Mouse (Mus musculus): ENCODE measurements around the gene Gbx2. TPM values are rescaled to one million over a fixed set of nuclear protein-coding genes. Genes with fewer than 3 reads are reported as not detected.

Gbx2 gene
- polyA plus RNA-seq, 1 experiment = 0.05 TPM

GRCm38 (mm10) chr1:89935493-89936348 lies 4.7 kb upstream of the Gbx2 start:
- no peak for DNase-seq (ENCODE audit: low read depth)

- no peak for DNase-seq (ENCODE audit: low read depth)
These were observed 3.6 kb upstream of the Gbx2 start for GRCm38 (mm10) chr1:89934316-89935260.

- no peak for DNase-seq (ENCODE audit: low read depth)
These were observed 2.8 kb upstream of the Gbx2 start for GRCm38 (mm10) chr1:89933786-89934185.

- DNase-seq (ENCODE audit: low read depth) = no peak
These were observed 2.0 kb upstream of the Gbx2 start for GRCm38 (mm10) chr1:89933028-89933427.

GRCm38 (mm10) chr1:89932616-89933015 lies 1.6 kb upstream of the Gbx2 start:
- no peak for DNase-seq (ENCODE audit: low read depth)

- DNase-seq (ENCODE audit: low read depth) = no peak
These were observed 1.0 kb upstream of the Gbx2 start for GRCm38 (mm10) chr1:89932021-89932423.

- no peak for DNase-seq (ENCODE audit: low read depth)
These were observed 428 bp downstream of the Gbx2 start for GRCm38 (mm10) chr1:89930551-89930950.

- DNase-seq (ENCODE audit: low read depth) = no peak
These were observed 1.1 kb downstream of the Gbx2 start for GRCm38 (mm10) chr1:89929721-89930505.

GRCm38 (mm10) chr1:89929181-89929580 lies 1.8 kb downstream of the Gbx2 start:
- no peak for DNase-seq (ENCODE audit: low read depth)

- DNase-seq (ENCODE audit: low read depth) = no peak
These were observed 2.3 kb downstream of the Gbx2 start for GRCm38 (mm10) chr1:89928676-89929075.

GRCm38 (mm10) chr1:89927061-89927661 lies 3.8 kb downstream of the Gbx2 start:
- DNase-seq (ENCODE audit: low read depth) = no peak

GRCm38 (mm10) chr1:89926583-89927060 lies 4.4 kb downstream of the Gbx2 start:
- no peak for DNase-seq (ENCODE audit: low read depth)

- no peak for DNase-seq (ENCODE audit: low read depth)
These were observed 5.3 kb downstream of the Gbx2 start for GRCm38 (mm10) chr1:89925501-89926190.

- DNase-seq (ENCODE audit: low read depth) = no peak
These were observed 7.3 kb downstream of the Gbx2 start for GRCm38 (mm10) chr1:89923642-89924020.

GRCm38 (mm10) chr1:89922883-89923641 lies 7.9 kb downstream of the Gbx2 start:
- no peak for DNase-seq (ENCODE audit: low read depth)

GRCm38 (mm10) chr1:89922282-89922681 lies 8.7 kb downstream of the Gbx2 start:
- DNase-seq (ENCODE audit: low read depth) = no peak

GRCm38 (mm10) chr1:89921806-89922205 lies 9.2 kb downstream of the Gbx2 start:
- no peak for DNase-seq (ENCODE audit: low read depth)

GRCm38 (mm10) chr1:89919206-89919605 lies 11.8 kb downstream of the Gbx2 start:
- no peak for DNase-seq (ENCODE audit: low read depth)

- DNase-seq (ENCODE audit: low read depth) = no peak
These were observed 12.9 kb downstream of the Gbx2 start for GRCm38 (mm10) chr1:89918111-89918510.

- DNase-seq (ENCODE audit: low read depth) = no peak
These were observed 17.4 kb downstream of the Gbx2 start for GRCm38 (mm10) chr1:89913611-89914010.

Data from gonadal fat pad, adult 2 months (tissue).